Mouse (Mus musculus) liver, embryonic 14.5 days (tissue): Measurements from ENCODE around the gene Evi5.

Experiments used
- CTCF ChIP-seq: IDR thresholded peaks from 2 replicates; pipeline ENCODE4 v1.5.1; 2016; ENCODE audit warnings: antibody characterized with exemption, low read depth, control low read depth
- EP300 ChIP-seq: IDR thresholded peaks from 2 replicates; pipeline ENCODE4 v1.6.1; 2016; ENCODE audit warnings: antibody characterized with exemption, low read depth

GRCm38 (mm10) chr5:107731844-107732243, 143.1 kb downstream of the Evi5 start:
- TF ChIP-seq EP300 (no peak), CTCF (no peak)
